Mouse (Mus musculus) embryonic facial prominence, embryonic 10.5 days (tissue): ENCODE measurements at regions not wholly inside any gene's neighbourhood (a gene's known extent, or its start where the extent isn't known, plus 50 kb on each side); places are given as distances from the start of the nearest gene placed in this dataset.
A peak's percentile ranks its signal among the peaks of the same experiment; 100 is the strongest.

Source experiments
- DNase-seq: peaks from one replicate; pipeline ENCODE4 v3.0.0-alpha.2; 2017; ENCODE audit warnings: low spot score
- H3K27ac ChIP-seq: fragments of 300-500 bp; sonication (generic); replicated peaks from 2 replicates; pipeline ENCODE4 v1.5.1; 2016; ENCODE audit warnings: mild to moderate bottlenecking
- H3K27me3 ChIP-seq: fragments of 300-500 bp; sonication (generic); replicated peaks from 2 replicates; pipeline ENCODE4 v1.6.1; 2016; ENCODE audit warnings: low read depth, mild to moderate bottlenecking; ENCODE audit not compliant: poor library complexity, severe bottlenecking
- H3K36me3 ChIP-seq: fragments of 300-500 bp; sonication (generic); replicated peaks from 2 replicates; pipeline ENCODE4 v1.6.1; 2016; ENCODE audit warnings: mild to moderate bottlenecking, moderate library complexity
- H3K4me1 ChIP-seq: fragments of 300-500 bp; sonication (generic); 2 replicates; pipeline ENCODE4 v1.6.1; 2016
- H3K4me3 ChIP-seq: fragments of 300-500 bp; sonication (generic); 2 replicates; pipeline ENCODE4 v1.5.1; 2016; ENCODE audit warnings: mild to moderate bottlenecking, moderate library complexity
- H3K9me3 ChIP-seq: fragments of 300-500 bp; sonication (generic); 2 replicates; pipeline ENCODE4 v1.6.1; 2016; ENCODE audit warnings: mild to moderate bottlenecking
- WGBS: fragments of 180-500 bp; shearing (Covaris S2); methylation state at CpG from one replicate; pipeline ENCODE4 v1.1.7; 2016; 5-methylcytosine and 5-hydroxymethylcytosine counted together

DNA sequence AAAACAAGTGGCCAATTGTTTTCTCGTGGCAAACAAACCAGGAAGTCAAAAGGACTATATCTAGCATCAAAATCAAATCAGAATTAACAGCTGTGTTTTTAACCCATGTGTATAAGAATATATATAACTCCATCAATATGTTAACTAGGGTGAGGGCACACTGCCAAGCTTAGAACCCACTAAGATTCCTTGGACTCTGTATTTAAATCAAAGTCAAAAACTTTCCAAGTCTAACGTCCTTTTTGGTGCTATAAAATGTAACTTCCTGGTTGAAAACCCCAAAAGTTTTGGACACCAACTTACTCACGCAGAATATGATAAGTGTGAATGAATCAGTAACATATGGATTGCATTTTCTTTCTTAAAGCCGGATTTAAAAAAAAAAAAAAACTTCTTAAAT is 647.9 kb upstream of the Cited2 start:
- Histone ChIP-seq H3K4me1 (peaks cover 27% of the 10 kb centered on the region), H3K27ac (peak overlapping the region; percentile 59; the same call in 1 of the 2 replicates), H3K36me3 (no peaks in the 10 kb centered on the region), H3K9me3 (no peaks in the 10 kb centered on the region), H3K4me3 (no peak overlapping the region), H3K27me3 (no peaks in the 10 kb centered on the region)
- no peak for DNase-seq
- 40% methylated on average over 4 of the region's 4 CpGs for WGBS

DNA sequence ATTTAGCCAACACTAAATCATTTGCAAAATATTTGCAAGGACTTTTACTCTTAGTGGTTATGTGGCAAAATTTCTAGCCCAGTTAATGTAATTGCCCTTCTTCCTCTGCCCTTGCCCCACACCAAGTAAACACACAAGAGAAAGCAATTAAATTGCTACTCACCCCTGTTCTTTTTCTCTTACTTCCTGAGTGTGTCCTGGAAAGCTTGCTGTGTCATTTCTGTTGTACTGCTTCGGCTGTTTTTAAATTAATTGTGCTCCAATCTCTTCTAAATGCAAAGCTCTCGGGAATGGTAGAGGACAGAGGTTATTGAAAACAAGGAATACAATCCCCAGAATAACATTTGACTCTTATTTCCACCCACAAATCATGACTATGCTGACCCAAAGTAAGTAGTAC is 647.4 kb upstream of the Cited2 start:
- WGBS = 11% methylated on average over 2 of the region's 2 CpGs
- no peak overlapping the region for H3K4me3 ChIP-seq
- H3K27ac ChIP-seq = peak overlapping the region; percentile 6; the same call in 1 of the 2 replicates
- no peaks in the 10 kb centered on the region for H3K36me3 ChIP-seq
- H3K9me3 ChIP-seq = no peaks in the 10 kb centered on the region
- H3K27me3 ChIP-seq = no peaks in the 10 kb centered on the region
- peaks cover 27% of the 10 kb centered on the region for H3K4me1 ChIP-seq
- DNase-seq = no peak

DNA sequence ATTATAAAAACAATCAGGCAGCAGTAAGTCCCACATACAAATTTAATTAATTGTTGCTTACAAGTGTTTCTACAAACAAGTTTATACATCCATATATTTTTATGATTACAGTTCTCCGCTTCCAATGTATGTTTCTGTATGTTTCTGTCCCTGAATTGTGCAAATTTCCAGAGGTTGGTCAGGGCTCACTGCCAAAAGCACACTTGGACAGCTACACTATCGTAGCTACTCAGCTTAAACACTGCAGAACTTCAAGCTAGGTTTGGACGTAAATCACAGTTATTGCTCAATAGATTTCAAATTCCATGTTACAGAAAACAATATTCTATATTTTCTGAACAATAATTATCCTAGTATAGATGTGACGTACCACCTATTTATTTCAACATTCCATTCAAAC is 646.8 kb upstream of the Cited2 start:
- no peak for DNase-seq

DNA sequence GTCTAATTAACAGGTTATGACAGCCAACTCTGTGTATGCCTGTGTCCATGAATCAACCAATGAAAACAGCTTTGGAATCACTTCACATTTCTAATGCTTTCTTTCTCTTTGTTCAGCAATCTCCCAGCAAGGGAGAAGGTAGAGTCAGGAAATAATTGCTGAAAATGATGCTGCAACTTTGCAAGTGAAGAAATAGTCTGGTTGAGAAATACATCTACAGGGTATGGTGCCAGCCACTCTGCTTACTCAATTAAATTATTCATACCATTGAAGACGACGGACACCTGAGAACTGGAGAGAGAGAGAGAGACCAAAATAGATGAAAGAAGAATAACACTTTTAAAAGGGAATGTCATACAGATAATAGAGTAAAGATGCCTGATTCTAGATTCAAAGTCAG is 645.4 kb upstream of the Cited2 start:
- H3K4me1 ChIP-seq = peaks cover 27% of the 10 kb centered on the region
- no peaks in the 10 kb centered on the region for H3K9me3 ChIP-seq
- DNase-seq = no peak
- no peaks in the 10 kb centered on the region for H3K27me3 ChIP-seq
- H3K27ac ChIP-seq = no peak overlapping the region
- no peaks in the 10 kb centered on the region for H3K36me3 ChIP-seq
- 74% methylated on average over 2 of the region's 2 CpGs for WGBS
- no peak overlapping the region for H3K4me3 ChIP-seq

More for the DNA sequence above, 646.8 kb upstream of the Cited2 start:
- Histone ChIP-seq H3K27ac (no peak overlapping the region), H3K9me3 (no peaks in the 10 kb centered on the region), H3K4me3 (no peak overlapping the region), H3K4me1 (peaks cover 27% of the 10 kb centered on the region), H3K36me3 (no peaks in the 10 kb centered on the region), H3K27me3 (no peaks in the 10 kb centered on the region)
- WGBS = 76% methylated on average over 4 of the region's 4 CpGs

DNA sequence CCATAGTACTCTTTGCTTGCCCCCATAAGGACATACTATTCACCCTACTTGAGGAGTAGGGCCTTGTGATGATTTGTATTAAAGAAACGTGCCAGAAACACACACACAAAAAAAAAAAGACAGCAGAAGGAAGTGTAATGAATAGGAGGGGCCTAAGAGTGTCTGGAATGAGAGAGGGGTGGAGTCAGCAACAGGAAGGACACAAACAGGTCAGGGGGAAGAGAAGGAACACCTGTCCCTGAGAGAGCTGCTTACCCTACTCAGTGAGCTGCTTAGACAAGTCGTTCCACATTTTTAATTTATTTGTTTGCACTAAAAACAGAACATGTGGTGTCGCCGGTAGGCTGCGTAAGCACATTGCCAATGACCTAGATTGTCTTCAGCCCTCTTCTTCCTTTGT is 642.2 kb upstream of the Cited2 start:
- Histone ChIP-seq H3K36me3 (no peaks in the 10 kb centered on the region), H3K9me3 (no peaks in the 10 kb centered on the region), H3K27ac (no peak overlapping the region), H3K4me3 (no peak overlapping the region), H3K27me3 (no peaks in the 10 kb centered on the region), H3K4me1 (peaks cover 5% of the 10 kb centered on the region)
- DNase-seq = no peak
- 86% methylated on average over 5 of the region's 5 CpGs for WGBS

DNA sequence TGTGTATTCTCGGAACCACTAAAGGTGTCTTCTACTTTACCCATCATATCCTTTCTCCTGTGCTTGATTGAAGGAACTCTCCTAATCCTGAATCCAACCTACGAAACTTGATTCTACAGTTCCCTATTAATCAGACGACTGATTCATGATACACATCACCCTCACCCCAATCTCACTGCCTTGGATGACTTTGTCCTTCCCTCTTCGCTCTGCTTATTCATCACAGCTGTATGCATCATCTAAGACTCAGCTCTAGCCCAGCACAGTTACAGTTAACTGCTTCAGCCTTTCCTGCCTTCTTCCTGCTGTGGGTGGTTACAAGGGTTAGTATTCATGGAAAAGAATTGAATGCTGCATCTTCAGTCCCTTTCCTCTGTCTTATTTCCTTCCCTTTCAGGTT is 640.1 kb upstream of the Cited2 start:
- H3K4me1 ChIP-seq = no peaks in the 10 kb centered on the region
- 88% methylated on average over 4 of the region's 4 CpGs for WGBS
- no peaks in the 10 kb centered on the region for H3K27me3 ChIP-seq
- DNase-seq = no peak
- no peaks in the 10 kb centered on the region for H3K36me3 ChIP-seq
- no peaks in the 10 kb centered on the region for H3K9me3 ChIP-seq
- H3K4me3 ChIP-seq = no peak overlapping the region
- no peak overlapping the region for H3K27ac ChIP-seq

DNA sequence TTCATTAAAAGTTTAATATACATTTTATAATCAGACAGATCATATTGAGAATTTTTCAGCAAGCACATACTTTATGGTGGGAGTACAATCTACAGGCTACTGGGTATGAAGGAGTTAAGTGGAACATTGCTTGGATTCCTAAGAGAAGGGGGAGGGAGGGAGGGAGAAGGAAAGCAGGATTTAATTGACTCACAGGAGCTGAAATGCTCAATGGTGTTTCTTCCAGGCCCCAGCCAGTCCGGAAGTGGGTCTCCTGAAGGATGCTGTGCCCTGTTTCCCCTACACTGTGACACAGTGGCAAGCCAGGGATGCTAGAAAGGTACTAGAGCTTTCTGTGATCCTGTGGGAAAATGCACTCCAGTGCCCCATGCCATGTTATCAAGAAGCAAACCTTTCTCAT is 621.0 kb upstream of the Cited2 start:
- peak; percentile 61 for DNase-seq
- Histone ChIP-seq H3K27ac (peak overlapping the region; percentile 86), H3K36me3 (no peaks in the 10 kb centered on the region), H3K27me3 (no peaks in the 10 kb centered on the region), H3K4me3 (no peak overlapping the region), H3K9me3 (no peaks in the 10 kb centered on the region), H3K4me1 (peaks cover 32% of the 10 kb centered on the region)
- 0% methylated on average over 1 of the region's 1 CpGs for WGBS

DNA sequence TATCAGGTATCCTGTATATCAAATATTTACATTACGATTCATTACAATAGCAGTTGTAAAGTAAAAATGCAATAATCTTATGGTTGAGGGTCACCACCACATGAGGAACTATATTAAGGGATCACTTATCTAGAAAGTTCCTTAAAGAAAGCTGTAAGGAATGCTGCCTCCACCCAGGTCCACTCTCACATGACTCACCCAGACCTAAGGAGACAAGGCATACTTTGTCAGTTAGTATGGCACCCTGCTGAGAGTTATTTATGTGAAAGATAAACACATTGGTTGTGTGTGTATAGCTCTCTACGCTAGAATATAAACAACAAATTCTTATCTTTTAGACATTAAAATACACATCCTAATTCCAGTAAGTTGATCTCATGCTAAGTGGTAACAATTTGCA is 619.6 kb upstream of the Cited2 start:
- no peak for DNase-seq
- Histone ChIP-seq H3K4me1 (peaks cover 32% of the 10 kb centered on the region), H3K9me3 (no peaks in the 10 kb centered on the region), H3K4me3 (no peak overlapping the region), H3K36me3 (no peaks in the 10 kb centered on the region), H3K27me3 (no peaks in the 10 kb centered on the region), H3K27ac (no peak overlapping the region)
- 60% methylated on average over 2 of the region's 2 CpGs for WGBS

DNA sequence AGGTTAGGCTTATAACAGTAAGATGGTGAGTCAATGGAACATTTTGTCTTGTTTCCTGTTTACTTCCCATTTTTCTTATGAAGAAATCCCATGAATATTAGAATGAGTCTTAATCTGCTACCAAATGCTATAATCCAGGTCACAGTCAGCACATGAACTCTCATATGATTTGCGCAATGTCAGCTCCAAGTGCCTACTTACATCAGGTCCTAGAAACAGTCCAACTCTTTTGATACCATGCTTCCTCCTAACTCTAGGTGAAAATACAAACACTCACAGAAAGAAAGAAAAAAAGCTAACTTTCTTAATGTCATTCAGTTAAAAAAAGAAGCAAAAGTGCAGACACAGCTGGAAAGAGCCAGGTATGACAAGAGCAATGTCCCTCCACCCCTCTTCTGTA is 616.2 kb upstream of the Cited2 start:
- Histone ChIP-seq H3K36me3 (no peaks in the 10 kb centered on the region), H3K27me3 (no peaks in the 10 kb centered on the region), H3K4me3 (no peak overlapping the region), H3K4me1 (peaks cover 11% of the 10 kb centered on the region), H3K27ac (no peak overlapping the region), H3K9me3 (no peaks in the 10 kb centered on the region)
- 98% methylated on average over 1 of the region's 1 CpGs for WGBS
- DNase-seq = no peak

DNA sequence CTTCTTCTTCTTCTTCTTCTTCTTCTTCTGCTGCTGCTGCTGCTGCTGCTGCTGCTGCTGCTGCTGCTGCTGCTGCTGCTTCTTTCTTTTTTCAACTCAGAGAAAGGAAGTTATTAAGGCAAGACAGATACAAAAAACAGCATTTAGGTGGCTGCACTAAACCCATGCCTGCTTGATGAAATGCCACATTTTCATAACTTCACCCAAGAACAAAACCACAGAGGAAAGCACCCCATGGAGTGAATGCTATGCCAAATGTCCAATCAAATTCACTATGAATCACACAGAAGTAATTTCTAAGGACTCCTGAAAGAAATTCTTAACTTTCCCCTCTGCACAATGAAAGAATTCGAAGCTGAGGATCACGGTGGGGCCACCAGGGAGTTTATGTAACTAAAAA is 611.9 kb upstream of the Cited2 start:
- WGBS = 77% methylated on average over 2 of the region's 2 CpGs
- Histone ChIP-seq H3K36me3 (no peaks in the 10 kb centered on the region), H3K4me3 (no peak overlapping the region), H3K27me3 (no peaks in the 10 kb centered on the region), H3K9me3 (no peaks in the 10 kb centered on the region), H3K4me1 (no peaks in the 10 kb centered on the region), H3K27ac (no peak overlapping the region)
- DNase-seq = no peak

DNA sequence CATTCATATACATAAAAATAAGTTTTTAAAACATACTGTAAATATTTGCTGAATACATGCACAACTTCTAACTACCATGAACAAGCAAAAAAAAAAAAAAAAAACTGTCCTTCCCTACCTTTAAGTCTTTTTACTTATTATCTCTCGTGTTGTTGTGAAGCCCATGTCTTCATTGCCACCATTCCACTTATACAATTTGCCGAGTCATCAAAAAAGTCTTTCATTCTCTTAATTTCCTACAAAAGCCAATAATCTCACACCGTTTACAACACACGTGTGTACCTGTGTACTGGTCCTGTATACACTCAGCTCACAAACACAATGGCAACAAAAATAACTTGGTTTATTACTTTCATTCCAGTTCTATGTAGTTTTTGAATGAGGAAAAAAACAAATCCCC is 608.2 kb upstream of the Cited2 start:
- 90% methylated on average over 4 of the region's 4 CpGs for WGBS
- H3K9me3 ChIP-seq = no peaks in the 10 kb centered on the region; the same call in 1 of the 2 replicates
- H3K27ac ChIP-seq = no peak overlapping the region
- no peaks in the 10 kb centered on the region for H3K27me3 ChIP-seq
- no peaks in the 10 kb centered on the region for H3K4me1 ChIP-seq
- no peaks in the 10 kb centered on the region for H3K36me3 ChIP-seq
- no peak for DNase-seq
- H3K4me3 ChIP-seq = no peak overlapping the region

DNA sequence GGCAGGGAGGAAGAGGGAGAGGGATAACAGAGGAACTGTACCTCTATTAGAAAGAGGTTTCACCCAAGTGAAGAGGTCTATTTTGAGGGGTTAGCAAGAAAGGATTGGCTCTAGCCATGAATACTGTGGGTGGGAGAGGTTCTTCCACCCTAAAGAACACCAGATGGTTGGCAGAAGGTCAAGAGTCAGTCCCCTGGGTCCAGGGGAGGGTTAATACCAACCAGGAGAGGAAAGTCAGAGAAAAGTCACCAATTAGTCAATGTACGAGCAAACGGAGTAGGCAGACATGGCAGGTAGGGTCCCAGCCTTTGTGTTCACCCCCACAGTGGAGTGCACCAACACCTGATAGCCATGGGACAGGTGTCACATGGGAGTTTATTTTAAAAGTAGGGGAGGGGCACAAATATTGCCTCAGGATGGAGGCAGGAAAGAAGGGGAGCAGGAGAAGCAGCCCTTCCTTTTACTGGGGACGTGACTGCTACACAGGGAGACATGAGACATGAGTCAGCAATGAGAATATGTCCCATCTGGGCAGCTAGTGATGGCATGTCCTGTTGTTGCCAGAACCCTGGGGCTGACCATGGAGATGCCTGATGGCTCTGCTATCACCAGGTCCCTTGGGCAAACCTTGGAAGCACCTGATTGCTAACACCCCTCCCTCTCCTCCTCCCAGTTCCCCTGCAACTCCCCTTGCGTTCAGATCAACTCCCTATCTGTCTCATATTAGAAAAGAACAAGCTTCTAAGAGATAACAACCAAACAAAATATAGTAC is 593.4 kb upstream of the Cited2 start:
- Histone ChIP-seq H3K9me3 (peaks cover 4% of the 10 kb centered on the region; the same call in 1 of the 2 replicates), H3K27ac (no peak overlapping the region), H3K4me3 (no peak overlapping the region), H3K27me3 (no peaks in the 10 kb centered on the region), H3K4me1 (no peaks in the 10 kb centered on the region), H3K36me3 (no peaks in the 10 kb centered on the region)
- WGBS = 84% methylated on average over 4 of the region's 4 CpGs
- no peak for DNase-seq

DNA sequence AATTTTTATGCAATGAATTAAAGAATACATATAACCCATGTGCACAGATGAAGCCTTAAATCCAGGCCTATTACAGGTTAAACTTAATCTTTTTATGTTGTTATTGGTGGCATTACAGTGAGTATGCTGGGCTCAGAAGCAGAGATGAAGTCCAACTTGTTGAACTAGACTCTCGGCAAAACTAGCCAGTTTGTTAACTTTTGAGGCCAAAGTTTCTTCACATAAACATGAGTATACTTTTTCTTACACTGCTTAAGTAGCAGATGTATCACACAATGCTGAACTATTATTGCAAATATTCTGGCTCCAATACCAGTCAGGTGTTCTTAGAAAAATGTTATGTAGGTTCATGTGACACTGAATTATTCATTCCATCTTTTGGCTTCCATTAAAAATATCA is 592.4 kb upstream of the Cited2 start:
- Histone ChIP-seq H3K9me3 (no peaks in the 10 kb centered on the region), H3K27ac (no peak overlapping the region), H3K27me3 (no peaks in the 10 kb centered on the region), H3K4me1 (no peaks in the 10 kb centered on the region), H3K36me3 (no peaks in the 10 kb centered on the region), H3K4me3 (no peak overlapping the region)
- no peak for DNase-seq
- WGBS = 90% methylated on average over 1 of the region's 1 CpGs
